Mouse (Mus musculus): ENCODE data around the gene Rnf180. TPM values are rescaled to one million over a fixed set of nuclear protein-coding genes. Genes with fewer than 3 reads are reported as not detected.

Rnf180 gene
- total and polyA plus RNA-seq, 2 experiments, result 0.20 to 0.74 TPM

DNA sequence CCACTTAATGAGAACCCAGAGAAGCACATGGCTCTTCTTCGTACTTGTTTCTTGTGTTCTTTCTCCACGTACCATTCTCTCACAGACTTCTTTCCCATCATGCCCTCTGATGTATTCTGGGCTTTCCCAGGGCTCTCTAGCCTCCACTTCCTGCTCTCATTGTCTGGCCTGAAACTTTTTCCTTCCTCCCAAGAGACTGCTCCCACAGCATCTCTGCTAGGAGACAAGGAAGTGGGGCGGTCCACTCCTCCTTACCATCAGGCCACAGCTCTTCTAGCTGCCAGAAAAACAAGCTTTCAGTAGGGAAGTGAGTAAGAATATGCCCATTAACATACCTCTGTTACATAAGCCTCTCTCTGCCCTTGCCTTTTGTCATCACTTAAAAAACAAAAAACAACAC is 90.8 kb downstream of the Rnf180 start:
- WGBS, result 85% methylated on average over 3 of the region's 3 CpGs
- H3K79me2 ChIP-seq (ENCODE audit: control insufficient read depth, insufficient read depth, low read length), result no peaks in the 10 kb centered on the region
- H3K9ac ChIP-seq (ENCODE audit: low read depth, low read length), result no peak overlapping the region
- TF ChIP-seq CTCF (IDR thresholded peaks at IDR 0.05; ENCODE audit: low read depth, low read length) (no peak), POLR2A (IDR thresholded peaks at IDR 0.05; ENCODE audit: extremely low read depth, insufficient read depth, low read length) (no peak)
- DNase-seq (ENCODE audit: extremely low read depth, low read depth, low spot score), result no peak
- H3K27me3 ChIP-seq (ENCODE audit: control insufficient read depth, insufficient read depth, low read length), result no peaks in the 10 kb centered on the region
- H3K4me3 ChIP-seq (ENCODE audit: insufficient read depth, low read depth, low read length), result no peak overlapping the region
- H3K4me1 ChIP-seq (ENCODE audit: control insufficient read depth, insufficient read depth, low read length), result no peaks in the 10 kb centered on the region
- no peak overlapping the region for H3K27ac ChIP-seq (replicated peaks; ENCODE audit: insufficient read depth, low read depth, low read length)
- H3K36me3 ChIP-seq (ENCODE audit: control insufficient read depth, insufficient read depth, low read length), result no peaks in the 10 kb centered on the region

DNA sequence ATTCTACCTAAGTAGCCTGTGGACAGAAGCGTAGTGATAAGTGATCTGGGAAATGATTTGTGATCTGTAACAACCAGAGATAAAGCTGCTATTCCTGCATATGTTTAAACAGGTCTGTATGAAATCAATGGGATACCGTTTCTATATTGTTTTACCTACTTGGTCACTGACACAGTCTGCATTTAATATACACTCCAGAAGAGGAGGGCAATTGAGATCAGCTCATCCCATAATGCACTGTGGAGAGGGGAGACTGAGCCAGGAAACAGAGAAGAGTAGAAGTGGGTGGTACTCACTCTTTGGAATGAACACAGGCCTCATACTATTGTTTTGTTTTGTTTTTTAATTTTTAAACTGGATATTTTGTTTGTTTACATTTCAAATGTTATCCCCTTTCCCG is 96.0 kb downstream of the Rnf180 start:
- H3K27me3 ChIP-seq (ENCODE audit: control insufficient read depth, insufficient read depth, low read length), result no peaks in the 10 kb centered on the region
- H3K4me3 ChIP-seq (ENCODE audit: insufficient read depth, low read depth, low read length), result no peak overlapping the region
- no peaks in the 10 kb centered on the region for H3K79me2 ChIP-seq (ENCODE audit: control insufficient read depth, insufficient read depth, low read length)
- TF ChIP-seq CTCF (IDR thresholded peaks at IDR 0.05; ENCODE audit: low read depth, low read length), result no peak
- TF ChIP-seq POLR2A (IDR thresholded peaks at IDR 0.05; ENCODE audit: extremely low read depth, insufficient read depth, low read length), result no peak
- no peaks in the 10 kb centered on the region for H3K4me1 ChIP-seq (ENCODE audit: control insufficient read depth, insufficient read depth, low read length)
- WGBS, result 85% methylated on average over 3 of the region's 3 CpGs
- DNase-seq (ENCODE audit: extremely low read depth, low read depth, low spot score), result no peak
- H3K9ac ChIP-seq (ENCODE audit: low read depth, low read length), result no peak overlapping the region
- no peak overlapping the region for H3K27ac ChIP-seq (replicated peaks; ENCODE audit: insufficient read depth, low read depth, low read length)
- no peaks in the 10 kb centered on the region for H3K36me3 ChIP-seq (ENCODE audit: control insufficient read depth, insufficient read depth, low read length)

DNA sequence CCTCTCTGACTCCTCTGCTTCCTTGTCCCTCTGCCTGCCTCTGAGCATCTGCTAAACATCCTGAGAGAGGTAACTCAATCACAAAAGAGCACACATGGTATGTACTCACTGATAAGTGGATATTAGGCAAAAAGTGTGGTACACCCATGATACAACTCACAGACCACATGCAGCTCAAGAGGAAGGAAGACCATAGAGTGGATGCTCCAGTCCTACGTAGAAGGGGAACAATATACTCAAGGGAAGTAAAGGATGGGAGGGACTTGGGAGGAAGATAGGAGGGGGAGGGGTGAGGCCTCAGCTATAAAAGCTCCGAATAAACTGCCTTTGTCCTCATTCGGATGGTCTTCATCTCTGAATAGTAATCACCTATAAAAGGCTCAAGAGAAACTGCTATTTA is 96.6 kb downstream of the Rnf180 start:
- no peak overlapping the region for H3K27ac ChIP-seq (replicated peaks; ENCODE audit: insufficient read depth, low read depth, low read length)
- WGBS, result 63% methylated on average over 3 of the region's 3 CpGs
- no peaks in the 10 kb centered on the region for H3K79me2 ChIP-seq (ENCODE audit: control insufficient read depth, insufficient read depth, low read length)
- TF ChIP-seq CTCF (IDR thresholded peaks at IDR 0.05; ENCODE audit: low read depth, low read length), result no peak
- no peak for TF ChIP-seq POLR2A (IDR thresholded peaks at IDR 0.05; ENCODE audit: extremely low read depth, insufficient read depth, low read length)
- H3K4me1 ChIP-seq (ENCODE audit: control insufficient read depth, insufficient read depth, low read length), result no peaks in the 10 kb centered on the region
- no peak overlapping the region for H3K4me3 ChIP-seq (ENCODE audit: insufficient read depth, low read depth, low read length)
- H3K9ac ChIP-seq (ENCODE audit: low read depth, low read length), result no peak overlapping the region
- no peak for DNase-seq (ENCODE audit: extremely low read depth, low read depth, low spot score)
- no peaks in the 10 kb centered on the region for H3K27me3 ChIP-seq (ENCODE audit: control insufficient read depth, insufficient read depth, low read length)
- no peaks in the 10 kb centered on the region for H3K36me3 ChIP-seq (ENCODE audit: control insufficient read depth, insufficient read depth, low read length)

DNA sequence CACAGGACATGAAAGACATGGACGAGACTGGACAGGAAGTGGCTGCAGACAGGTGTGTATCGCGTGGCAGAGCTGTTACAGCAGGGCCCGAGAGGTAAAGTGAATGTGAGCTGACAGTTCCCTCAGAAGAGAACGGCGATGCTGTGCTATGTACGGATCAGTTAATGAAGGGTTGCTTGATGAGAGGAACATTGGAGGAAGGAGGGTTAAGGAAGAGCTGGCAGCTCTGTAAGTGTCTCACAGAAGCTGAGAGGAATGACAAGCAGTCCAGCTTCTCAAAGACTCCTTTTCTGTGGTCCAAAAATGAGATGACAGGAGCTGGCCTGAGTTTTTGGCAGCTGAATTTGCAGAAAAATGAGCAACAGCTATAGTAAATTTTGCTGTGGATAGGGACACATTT is 101.0 kb downstream of the Rnf180 start:
- Histone ChIP-seq H3K9ac (ENCODE audit: low read depth, low read length) (no peak overlapping the region), H3K79me2 (ENCODE audit: control insufficient read depth, insufficient read depth, low read length) (no peaks in the 10 kb centered on the region), H3K27ac (replicated peaks; ENCODE audit: insufficient read depth, low read depth, low read length) (no peak overlapping the region), H3K27me3 (ENCODE audit: control insufficient read depth, insufficient read depth, low read length) (no peaks in the 10 kb centered on the region), H3K36me3 (ENCODE audit: control insufficient read depth, insufficient read depth, low read length) (no peaks in the 10 kb centered on the region), H3K4me1 (ENCODE audit: control insufficient read depth, insufficient read depth, low read length) (no peaks in the 10 kb centered on the region), H3K4me3 (ENCODE audit: insufficient read depth, low read depth, low read length) (no peak overlapping the region)
- WGBS, result 77% methylated on average over 7 of the region's 7 CpGs
- TF ChIP-seq POLR2A (IDR thresholded peaks at IDR 0.05; ENCODE audit: extremely low read depth, insufficient read depth, low read length), result no peak
- TF ChIP-seq CTCF (IDR thresholded peaks at IDR 0.05; ENCODE audit: low read depth, low read length), result no peak
- no peak for DNase-seq (ENCODE audit: extremely low read depth, low read depth, low spot score)

DNA sequence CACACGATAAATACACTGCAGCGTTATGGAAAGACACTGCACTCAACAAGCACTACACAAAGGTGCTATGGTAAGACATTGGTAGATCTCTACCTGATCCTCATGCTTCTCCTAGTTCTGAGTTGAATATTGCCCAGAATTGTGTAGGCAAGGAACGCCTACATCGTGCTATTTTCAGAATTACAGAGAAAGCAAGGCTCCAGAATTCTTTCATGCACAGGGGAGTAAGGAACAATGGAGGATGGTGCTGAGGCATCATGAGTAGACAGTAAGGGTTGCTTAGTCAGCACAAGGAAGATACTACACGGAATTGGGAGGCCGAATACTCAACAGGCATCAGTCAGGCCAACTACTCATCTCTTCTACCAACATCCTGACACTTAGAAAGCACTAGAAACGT is 105.9 kb downstream of the Rnf180 start:
- 83% methylated on average over 7 of the region's 7 CpGs for WGBS
- Histone ChIP-seq H3K36me3 (ENCODE audit: control insufficient read depth, insufficient read depth, low read length) (no peaks in the 10 kb centered on the region), H3K4me3 (ENCODE audit: insufficient read depth, low read depth, low read length) (no peak overlapping the region), H3K9ac (ENCODE audit: low read depth, low read length) (no peak overlapping the region), H3K79me2 (ENCODE audit: control insufficient read depth, insufficient read depth, low read length) (no peaks in the 10 kb centered on the region), H3K4me1 (ENCODE audit: control insufficient read depth, insufficient read depth, low read length) (no peaks in the 10 kb centered on the region), H3K27ac (replicated peaks; ENCODE audit: insufficient read depth, low read depth, low read length) (no peak overlapping the region), H3K27me3 (ENCODE audit: control insufficient read depth, insufficient read depth, low read length) (no peaks in the 10 kb centered on the region)
- TF ChIP-seq CTCF (IDR thresholded peaks at IDR 0.05; ENCODE audit: low read depth, low read length) (no peak), POLR2A (IDR thresholded peaks at IDR 0.05; ENCODE audit: extremely low read depth, insufficient read depth, low read length) (no peak)
- no peak for DNase-seq (ENCODE audit: extremely low read depth, low read depth, low spot score)

DNA sequence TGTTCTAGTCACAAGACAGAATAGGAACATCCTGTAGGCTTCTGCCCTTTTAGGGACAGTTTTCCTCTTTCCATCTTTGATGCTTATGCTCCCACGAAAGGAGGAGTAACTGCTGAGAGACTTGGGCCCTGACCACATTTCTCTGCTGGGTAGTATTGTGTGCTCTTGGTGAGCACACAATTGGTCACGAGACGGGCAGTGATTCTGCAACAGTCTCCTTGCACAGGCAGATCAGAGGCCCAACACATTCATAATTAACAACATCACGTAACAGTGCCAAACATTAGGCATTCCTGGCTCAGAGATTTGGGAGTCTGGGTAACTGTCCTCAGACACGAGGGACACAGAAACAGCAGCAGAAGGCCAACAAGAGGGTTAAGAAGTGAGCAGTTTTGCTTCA is 113.8 kb downstream of the Rnf180 start:
- Histone ChIP-seq H3K4me1 (ENCODE audit: control insufficient read depth, insufficient read depth, low read length) (no peaks in the 10 kb centered on the region), H3K79me2 (ENCODE audit: control insufficient read depth, insufficient read depth, low read length) (no peaks in the 10 kb centered on the region), H3K27ac (replicated peaks; ENCODE audit: insufficient read depth, low read depth, low read length) (no peak overlapping the region), H3K9ac (ENCODE audit: low read depth, low read length) (no peak overlapping the region), H3K4me3 (ENCODE audit: insufficient read depth, low read depth, low read length) (no peak overlapping the region), H3K27me3 (ENCODE audit: control insufficient read depth, insufficient read depth, low read length) (no peaks in the 10 kb centered on the region), H3K36me3 (ENCODE audit: control insufficient read depth, insufficient read depth, low read length) (no peaks in the 10 kb centered on the region)
- 91% methylated on average over 5 of the region's 5 CpGs for WGBS
- TF ChIP-seq POLR2A (IDR thresholded peaks at IDR 0.05; ENCODE audit: extremely low read depth, insufficient read depth, low read length) (no peak), CTCF (IDR thresholded peaks at IDR 0.05; ENCODE audit: low read depth, low read length) (no peak)
- DNase-seq (ENCODE audit: extremely low read depth, low read depth, low spot score), result no peak
